Mouse (Mus musculus): ENCODE measurements around the gene Inha.

Gene Inha

DNA sequence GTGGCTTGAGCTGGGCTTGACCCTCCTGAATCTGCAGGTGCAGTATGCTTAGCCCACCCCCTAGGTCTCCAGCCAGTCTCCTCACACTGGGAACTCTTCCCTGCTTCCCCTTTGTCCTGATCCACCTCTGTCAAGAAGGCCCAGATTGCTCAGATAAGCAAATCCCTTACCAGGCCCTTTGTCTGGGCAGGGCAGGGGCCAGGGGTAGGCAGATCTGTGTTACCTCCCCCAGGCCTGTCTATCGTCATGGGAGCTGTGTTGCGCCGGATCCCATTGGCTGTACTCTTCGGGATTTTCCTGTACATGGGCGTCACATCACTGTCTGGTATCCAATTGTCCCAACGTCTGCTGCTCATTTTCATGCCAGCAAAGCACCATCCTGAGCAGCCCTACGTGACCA, 50.2 kb downstream of the Inha start:
- peak; percentile 42 for DNase-seq (ENCODE audit: low read depth, low spot score)

DNA sequence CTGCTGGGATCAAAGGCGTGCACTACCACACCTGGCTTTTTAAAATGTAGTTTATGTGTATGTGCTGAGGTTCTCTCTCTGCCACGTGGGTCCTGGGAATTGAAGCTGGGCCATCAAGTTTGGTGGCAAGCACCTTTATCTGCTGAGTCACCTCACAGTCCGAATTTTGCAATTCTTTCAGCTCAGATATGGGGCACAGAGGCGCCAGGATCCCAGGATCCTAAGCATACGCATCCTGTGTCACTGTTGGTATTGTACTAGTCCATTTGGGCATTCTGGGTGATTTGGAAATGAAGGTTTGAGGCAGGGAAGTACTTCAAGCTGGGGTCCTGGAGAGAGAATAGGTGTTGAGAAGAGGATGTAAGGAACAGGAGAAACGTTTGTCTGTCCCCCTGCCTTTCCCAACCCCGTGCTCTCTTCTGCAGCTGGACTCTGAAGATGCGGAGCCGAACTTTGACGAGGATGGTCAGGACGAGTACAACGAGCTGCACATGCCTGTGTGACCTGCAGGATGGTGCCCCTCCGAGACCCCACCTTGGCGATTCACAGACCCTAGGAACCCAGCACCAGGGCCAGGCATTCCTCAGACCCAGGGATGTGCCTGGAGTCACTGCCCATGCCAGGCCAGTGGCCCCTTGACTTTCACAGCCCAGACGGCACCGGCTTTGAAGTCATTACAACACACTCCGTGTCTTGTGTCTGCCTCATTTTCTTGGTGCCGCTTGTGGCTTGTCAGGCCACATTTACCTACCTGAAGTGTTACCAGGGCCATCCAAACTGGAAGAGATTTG, 51.7 kb downstream of the Inha start:
- no peak for DNase-seq (ENCODE audit: low read depth, low spot score)

DNA sequence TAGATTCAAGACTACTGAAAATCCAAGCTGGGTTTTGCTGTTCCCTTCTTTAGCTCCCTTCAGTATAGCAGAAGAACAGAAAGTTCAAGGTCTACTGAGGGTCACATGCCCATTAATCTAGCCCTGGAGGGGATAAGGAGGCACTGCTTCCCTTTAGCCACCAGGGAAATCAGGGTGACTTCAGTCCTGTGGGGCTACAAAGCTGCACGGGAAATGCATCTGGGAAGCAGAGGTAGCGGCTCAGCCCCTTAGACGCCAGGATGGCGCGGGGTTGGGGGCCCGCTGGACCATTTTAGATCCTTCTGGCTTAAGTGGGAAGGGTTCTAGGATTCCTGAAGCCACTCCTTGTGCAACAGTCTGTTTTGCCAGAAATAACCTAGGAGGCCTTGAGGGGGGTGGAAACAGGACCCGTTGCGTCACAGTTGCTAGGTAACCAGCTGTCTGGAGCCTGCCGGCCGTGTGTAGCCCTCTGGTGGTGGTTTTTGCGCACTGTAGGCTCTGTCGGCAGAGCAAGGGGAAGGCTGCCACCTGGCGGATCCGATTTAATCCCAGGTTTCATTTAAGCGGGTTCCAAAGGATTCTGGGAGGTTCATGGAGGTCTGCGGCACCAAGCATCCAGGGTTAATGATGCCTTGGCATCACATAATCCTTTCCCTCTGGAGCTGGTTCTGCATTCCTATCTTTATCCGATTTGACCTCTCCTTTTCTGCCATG, 52.5 kb downstream of the Inha start:
- DNase-seq (ENCODE audit: low read depth, low spot score): peak; percentile 97
